Mouse (Mus musculus) G1E (cell line): ENCODE measurements at regions not wholly inside any gene's neighbourhood (a gene's known extent, or its start where the extent isn't known, plus 50 kb on each side); places are given as distances from the start of the nearest gene placed in this dataset.

Source experiments
- ATAC-seq: 2 replicates; pipeline ENCODE4 v1.8.0; 2016; ENCODE audit warnings: mild to moderate bottlenecking; ENCODE audit not compliant: insufficient number of reproducible peaks, poor library complexity, low FRiP score, severe bottlenecking; ENCODE audit errors: extremely low read depth
- DNase-seq: peaks from one replicate; pipeline ENCODE4 v3.0.0; 2012; ENCODE audit warnings: low spot score
- H3K27me3 ChIP-seq: 2 replicates; pipeline ENCODE4 v1.6.1; 2012; ENCODE audit warnings: mild to moderate bottlenecking, low read length, inconsistent platforms; ENCODE audit not compliant: insufficient read depth
- H3K36me3 ChIP-seq: replicated peaks from 2 replicates; pipeline ENCODE3; 2012; ENCODE audit warnings: mild to moderate bottlenecking, inconsistent platforms
- H3K4me1 ChIP-seq: 2 replicates; pipeline ENCODE4 v1.6.1; 2012; ENCODE audit warnings: low read depth, low read length, inconsistent platforms, mixed read lengths; ENCODE audit not compliant: insufficient read depth
- H3K4me3 ChIP-seq: 2 replicates; pipeline ENCODE4 v1.5.1; 2012; ENCODE audit warnings: low read depth, mild to moderate bottlenecking, inconsistent platforms, low read length, moderate library complexity, mixed read lengths
- H3K9me3 ChIP-seq: replicated peaks from 2 replicates; pipeline ENCODE4 v1.6.1; 2012; ENCODE audit warnings: inconsistent platforms
- CTCF ChIP-seq: IDR thresholded peaks from 2 replicates; pipeline ENCODE4 v1.5.1; 2012; ENCODE audit warnings: low read depth, low read length, inconsistent platforms, mixed read lengths
- GATA1 ChIP-seq: IDR thresholded peaks from 2 replicates; pipeline ENCODE4 v1.6.1; 2012; ENCODE audit warnings: borderline replicate concordance, low read length, inconsistent platforms, mixed read lengths
- GATA2 ChIP-seq: IDR thresholded peaks from 2 replicates; pipeline ENCODE4 v1.6.1; 2012; ENCODE audit warnings: low read depth, low read length, inconsistent platforms, borderline replicate concordance
- POLR2AphosphoS5 ChIP-seq: IDR thresholded peaks from 2 replicates; pipeline ENCODE4 v1.6.1; 2012; ENCODE audit warnings: low read depth, low read length, inconsistent platforms; ENCODE audit not compliant: insufficient replicate concordance
- TAL1 ChIP-seq: conservative IDR thresholded peaks from 2 replicates; pipeline ENCODE4 v1.6.1; 2012; ENCODE audit warnings: low read depth, low read length, inconsistent platforms, mixed read lengths

DNA sequence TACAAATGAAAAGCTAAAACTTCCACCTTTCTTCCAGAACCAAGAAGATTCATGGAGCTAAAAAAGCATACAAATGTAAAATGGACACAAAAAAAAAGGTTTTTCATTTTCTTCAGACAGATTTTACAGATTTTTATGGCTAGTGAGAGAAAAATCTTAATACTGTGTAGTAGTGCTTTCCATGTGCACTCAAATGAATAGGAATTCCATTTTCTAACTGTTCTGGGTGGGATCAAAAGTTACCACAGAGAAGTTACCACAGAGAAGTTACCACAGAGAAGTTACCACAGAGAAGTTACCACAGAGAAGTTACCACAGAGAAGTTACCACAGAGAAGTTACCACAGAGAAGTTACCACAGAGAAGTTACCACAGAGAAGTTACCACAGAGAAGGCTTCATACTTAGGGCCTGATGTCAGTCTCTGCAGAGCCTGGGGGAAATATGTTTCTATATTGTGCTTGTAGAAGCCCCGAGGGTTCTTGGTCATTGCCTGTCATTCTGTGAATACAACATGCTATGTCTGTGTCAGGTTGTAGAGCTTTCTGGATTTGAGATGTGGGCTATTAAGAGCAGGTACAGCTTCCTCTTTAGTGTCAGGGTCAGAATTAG is 433.5 kb upstream of the Vrk2 start:
- ATAC-seq (no peak), DNase-seq (no peak)
- Histone ChIP-seq H3K27me3 (no peaks in the 10 kb centered on the region), H3K4me1 (no peaks in the 10 kb centered on the region), H3K36me3 (no peaks in the 10 kb centered on the region), H3K9me3 (no peaks in the 10 kb centered on the region), H3K4me3 (no peak overlapping the region)
- TF ChIP-seq GATA1 (no peak), TAL1 (no peak), CTCF (no peak), GATA2 (no peak), POLR2AphosphoS5 (no peak)

DNA sequence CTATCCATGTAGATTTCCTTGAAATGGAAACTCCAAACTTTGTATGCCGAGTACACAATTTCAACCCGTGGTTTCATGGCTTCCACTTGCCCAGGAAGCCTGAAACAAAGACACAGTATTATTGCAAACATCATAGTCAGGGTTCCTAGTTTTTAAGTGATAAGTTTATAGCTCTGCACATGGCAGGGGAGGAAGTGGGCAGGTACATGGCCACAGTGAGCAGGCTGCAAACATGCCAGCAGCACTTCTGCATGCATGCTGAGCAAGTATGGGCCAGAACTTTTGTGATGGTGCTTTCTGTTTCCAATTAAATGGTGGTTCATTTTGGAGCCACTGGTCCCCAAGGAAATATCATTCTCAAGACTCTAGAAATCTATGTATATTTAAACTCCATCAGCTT is 431.7 kb upstream of the Vrk2 start:
- Histone ChIP-seq H3K27me3 (no peaks in the 10 kb centered on the region), H3K4me1 (no peaks in the 10 kb centered on the region), H3K36me3 (no peaks in the 10 kb centered on the region), H3K9me3 (no peaks in the 10 kb centered on the region), H3K4me3 (no peak overlapping the region)
- DNase-seq (no peak), ATAC-seq (no peak)
- TF ChIP-seq GATA2 = no peak
- no peak for TF ChIP-seq GATA1
- TF ChIP-seq CTCF = no peak
- no peak for TF ChIP-seq TAL1
- TF ChIP-seq POLR2AphosphoS5 = no peak

DNA sequence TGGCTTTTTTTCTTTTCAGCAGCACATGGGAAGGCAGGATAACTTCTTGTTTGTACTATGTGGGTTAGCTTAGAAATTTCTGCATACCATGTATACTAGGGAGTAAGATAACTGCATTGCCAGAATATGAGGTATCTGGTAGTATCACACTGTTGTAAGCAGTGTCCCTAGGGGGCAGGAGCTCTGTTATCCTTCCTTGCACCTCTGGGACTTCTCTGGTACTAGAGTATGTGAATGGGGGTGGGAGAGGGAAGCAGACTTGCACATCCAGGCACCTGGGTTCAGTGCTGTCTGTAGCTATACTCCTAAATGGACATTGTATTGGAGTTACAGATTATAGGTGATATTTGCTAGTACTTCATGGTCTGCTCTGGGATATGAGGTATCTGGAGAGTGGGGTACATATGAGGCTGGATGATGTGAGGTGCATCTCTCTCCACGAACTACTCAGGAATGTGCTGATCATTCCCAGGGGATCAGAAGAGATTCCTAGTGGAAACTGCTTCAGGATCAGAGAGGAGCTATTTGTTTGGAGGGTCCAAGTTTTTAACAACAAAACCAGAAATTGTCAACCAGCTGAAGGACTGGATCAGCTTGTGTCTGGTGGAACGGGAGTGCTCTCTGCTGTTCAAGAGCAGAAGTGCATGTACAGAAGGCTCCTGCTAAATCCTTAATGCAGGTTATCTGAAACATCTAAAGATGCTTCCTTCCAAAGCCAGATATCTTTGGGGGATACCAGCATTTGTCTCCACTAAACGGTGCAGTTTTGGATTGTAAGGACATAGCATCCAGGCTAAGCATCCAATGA is 402.7 kb upstream of the Vrk2 start:
- Histone ChIP-seq H3K4me3 (no peak overlapping the region), H3K36me3 (no peaks in the 10 kb centered on the region), H3K9me3 (no peaks in the 10 kb centered on the region), H3K27me3 (no peaks in the 10 kb centered on the region), H3K4me1 (no peaks in the 10 kb centered on the region)
- DNase-seq (no peak), ATAC-seq (no peak)
- no peak for TF ChIP-seq TAL1
- TF ChIP-seq POLR2AphosphoS5 = no peak
- TF ChIP-seq CTCF = no peak
- TF ChIP-seq GATA1 = no peak
- no peak for TF ChIP-seq GATA2

DNA sequence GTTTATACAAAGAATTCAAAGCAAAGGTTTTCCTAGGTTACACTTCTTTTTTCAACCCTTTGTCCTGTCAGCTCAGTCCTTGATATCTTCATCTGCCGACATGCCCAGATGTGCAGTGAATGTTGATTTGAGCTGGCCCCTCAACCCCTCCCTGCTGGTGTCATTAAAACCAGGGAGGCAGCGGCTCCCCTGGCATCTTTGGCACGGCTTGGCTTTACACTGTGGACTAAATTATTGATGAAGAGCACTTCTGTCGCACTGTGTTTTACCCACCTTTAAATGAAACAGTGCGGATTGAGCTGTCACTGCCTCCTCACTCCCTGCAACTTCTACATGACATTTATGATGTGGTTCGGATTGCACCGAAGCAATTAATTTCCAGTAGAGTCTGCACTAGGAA is 387.4 kb upstream of the Vrk2 start:
- H3K9me3 ChIP-seq = no peaks in the 10 kb centered on the region
- ATAC-seq = no peak
- H3K4me3 ChIP-seq = no peak overlapping the region

DNA sequence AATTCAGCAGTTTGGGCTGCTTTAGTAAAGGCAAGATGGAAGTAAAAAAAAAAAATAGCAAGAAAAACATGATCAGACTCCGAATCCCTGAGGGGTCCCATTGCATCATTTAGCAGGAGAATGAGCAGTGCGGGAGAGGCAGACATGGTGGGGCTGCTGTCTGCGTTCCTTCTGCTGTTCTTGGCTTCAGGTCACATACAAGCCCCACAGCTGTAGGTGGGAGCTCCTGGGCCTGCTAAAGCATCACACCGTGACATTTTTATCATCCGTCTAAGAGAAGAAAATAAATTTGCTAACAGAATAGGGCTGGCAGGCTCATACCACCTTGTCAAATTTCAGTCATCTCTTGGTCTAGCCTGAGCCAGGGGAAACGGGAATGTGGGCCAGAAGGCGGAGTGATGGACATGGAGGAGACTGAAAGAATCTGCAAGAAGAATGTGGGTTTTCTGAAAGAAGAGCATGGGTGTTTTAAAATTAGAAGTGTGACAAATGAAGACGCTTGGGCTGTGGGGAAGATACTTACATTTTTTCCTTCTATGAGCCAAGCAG is 378.8 kb upstream of the Vrk2 start:
- DNase-seq (no peak), ATAC-seq (no peak)
- Histone ChIP-seq H3K4me1 (no peaks in the 10 kb centered on the region), H3K4me3 (no peak overlapping the region), H3K9me3 (no peaks in the 10 kb centered on the region), H3K27me3 (no peaks in the 10 kb centered on the region), H3K36me3 (no peaks in the 10 kb centered on the region)
- no peak for TF ChIP-seq TAL1
- TF ChIP-seq CTCF = no peak
- TF ChIP-seq GATA1 = no peak
- TF ChIP-seq POLR2AphosphoS5 = no peak
- no peak for TF ChIP-seq GATA2

More for the DNA sequence above, 387.4 kb upstream of the Vrk2 start:
- DNase-seq = no peak
- Histone ChIP-seq H3K27me3 (peaks cover 4% of the 10 kb centered on the region; the same call in 1 of the 2 replicates), H3K36me3 (no peaks in the 10 kb centered on the region), H3K4me1 (no peaks in the 10 kb centered on the region)
- TF ChIP-seq POLR2AphosphoS5 = no peak
- no peak for TF ChIP-seq GATA1
- no peak for TF ChIP-seq GATA2
- TF ChIP-seq TAL1 = no peak
- no peak for TF ChIP-seq CTCF

DNA sequence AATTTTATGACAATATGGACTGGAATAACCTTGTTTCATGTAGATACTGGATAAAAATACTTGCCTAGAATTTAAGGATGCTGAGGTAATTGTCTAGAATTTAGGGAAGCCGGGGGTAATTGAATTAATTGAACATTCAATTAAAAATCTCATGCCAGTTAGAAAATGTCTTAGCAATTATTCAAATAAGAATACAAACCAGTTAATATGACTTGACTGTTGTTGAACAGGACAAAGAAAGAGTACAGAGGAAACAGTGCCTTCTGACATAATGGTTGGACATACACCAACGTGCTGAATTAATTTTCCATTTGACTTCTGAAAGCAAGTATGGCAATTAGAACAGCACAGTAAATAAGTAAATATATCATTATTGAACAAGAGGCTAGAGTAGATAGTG is 377.4 kb upstream of the Vrk2 start:
- Histone ChIP-seq H3K9me3 (no peaks in the 10 kb centered on the region), H3K27me3 (no peaks in the 10 kb centered on the region), H3K4me3 (no peak overlapping the region), H3K36me3 (no peaks in the 10 kb centered on the region), H3K4me1 (no peaks in the 10 kb centered on the region)
- no peak for TF ChIP-seq POLR2AphosphoS5
- no peak for ATAC-seq
- DNase-seq = no peak

DNA sequence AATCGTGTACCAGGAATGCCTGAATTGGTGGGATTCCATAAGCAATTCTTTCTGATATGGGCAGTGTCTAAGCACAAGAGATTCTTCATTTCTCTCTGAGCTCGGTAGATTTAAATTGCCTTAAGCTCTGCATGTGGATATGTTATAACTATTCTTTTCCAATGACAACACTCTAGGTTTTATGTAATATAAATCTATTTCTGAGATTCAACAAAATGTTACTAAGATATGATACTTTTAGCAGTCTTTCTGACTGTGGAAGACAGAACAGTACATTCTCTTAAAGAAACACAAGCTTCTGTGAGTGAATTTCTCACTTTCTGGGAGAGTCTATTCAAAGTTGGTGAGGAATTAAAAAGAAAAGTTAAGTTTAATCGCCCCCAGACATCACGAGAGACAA is 373.6 kb upstream of the Vrk2 start:
- Histone ChIP-seq H3K9me3 (no peaks in the 10 kb centered on the region), H3K4me1 (no peaks in the 10 kb centered on the region), H3K27me3 (no peaks in the 10 kb centered on the region), H3K36me3 (no peaks in the 10 kb centered on the region), H3K4me3 (no peak overlapping the region)
- ATAC-seq (no peak), DNase-seq (no peak)
- no peak for TF ChIP-seq TAL1
- no peak for TF ChIP-seq GATA2
- no peak for TF ChIP-seq GATA1
- TF ChIP-seq CTCF = no peak
- TF ChIP-seq POLR2AphosphoS5 = no peak
